Mouse (Mus musculus) heart, adult 2 months (tissue): Measurements from ENCODE around the gene Det1. TPM values are rescaled to one million over a fixed set of nuclear protein-coding genes. Genes with fewer than 3 reads are reported as not detected.

Experiments
- DNase-seq, 2 experiments: peaks; one replicate each; pipeline ENCODE4 v3.0.0; 2021
- H3K27ac ChIP-seq: fragments of 200-600 bp; 2 replicates; pipeline ENCODE4 v1.8.1; 2022
- H3K27me3 ChIP-seq: fragments of 200-500 bp; 2 replicates; pipeline ENCODE4 v1.6.1; 2012; ENCODE audit warnings: mild to moderate bottlenecking, low read length, inconsistent platforms, mixed read lengths; ENCODE audit not compliant: control insufficient read depth, insufficient read depth
- H3K36me3 ChIP-seq: fragments of 200-500 bp; 2 replicates; pipeline ENCODE4 v1.6.1; 2012; ENCODE audit warnings: low read length, inconsistent platforms; ENCODE audit not compliant: control insufficient read depth, insufficient read depth
- H3K4me1 ChIP-seq: fragments of 200-500 bp; 2 replicates; pipeline ENCODE4 v1.6.1; 2011; ENCODE audit warnings: low read length; ENCODE audit not compliant: control insufficient read depth, insufficient read depth
- H3K4me3 ChIP-seq: fragments of 200-600 bp; 2 replicates; pipeline ENCODE4 v1.8.1; 2022
- H3K79me2 ChIP-seq: fragments of 200-500 bp; replicated peaks from 2 replicates; pipeline ENCODE4 v1.6.1; 2012; ENCODE audit warnings: mild to moderate bottlenecking, inconsistent platforms, low read length, moderate library complexity, mixed read lengths; ENCODE audit not compliant: control insufficient read depth, insufficient read depth
- H3K9ac ChIP-seq: fragments of 200-500 bp; 2 replicates; pipeline ENCODE4 v1.6.1; 2012; ENCODE audit warnings: low read depth, mild to moderate bottlenecking, control low read depth, inconsistent platforms, low read length, mixed read lengths
- CTCF ChIP-seq: fragments of 200-600 bp; IDR thresholded peaks from 2 replicates; pipeline ENCODE4 v1.8.1; 2022; ENCODE audit warnings: antibody characterized with exemption, mild to moderate bottlenecking, moderate library complexity
- EP300 ChIP-seq: fragments of 200-500 bp; IDR thresholded peaks from 2 replicates; pipeline ENCODE4 v1.6.1; 2011; ENCODE audit warnings: low read depth, low read length, control low read depth; ENCODE audit not compliant: insufficient read depth
- POLR2A ChIP-seq: fragments of 200-500 bp; IDR thresholded peaks from 2 replicates; pipeline ENCODE4 v1.6.1; 2011; ENCODE audit warnings: mild to moderate bottlenecking, low read depth, low read length, control low read depth; ENCODE audit not compliant: insufficient read depth
- WGBS: fragments of 180-500 bp; shearing (Covaris S2); methylation state at CpG from one replicate; pipeline ENCODE4 v1.1.7; 2018; 5-methylcytosine and 5-hydroxymethylcytosine counted together
- intact Hi-C: fragments of 180-260 bp; cut with DNase I; formaldehyde crosslinking; loops from one replicate; pipeline ENCODE4 v1.15.1; 2025
- polyA plus RNA-seq: library from polyadenylated mRNA; depleted of rRNA; stranded (reverse); fragments of >200 nt; gene quantifications from 2 replicates; pipeline ENCODE4 v1.2.3, GENCODE M21; 2012
- total RNA-seq, 2 experiments: library from RNA; stranded (reverse); gene quantifications; 2 replicates each; pipeline ENCODE4 v1.2.3; 2021

The Det1 gene
- total and polyA plus RNA-seq, 3 experiments, result 13.2 to 14.6 (median 13.8) TPM

DNA sequence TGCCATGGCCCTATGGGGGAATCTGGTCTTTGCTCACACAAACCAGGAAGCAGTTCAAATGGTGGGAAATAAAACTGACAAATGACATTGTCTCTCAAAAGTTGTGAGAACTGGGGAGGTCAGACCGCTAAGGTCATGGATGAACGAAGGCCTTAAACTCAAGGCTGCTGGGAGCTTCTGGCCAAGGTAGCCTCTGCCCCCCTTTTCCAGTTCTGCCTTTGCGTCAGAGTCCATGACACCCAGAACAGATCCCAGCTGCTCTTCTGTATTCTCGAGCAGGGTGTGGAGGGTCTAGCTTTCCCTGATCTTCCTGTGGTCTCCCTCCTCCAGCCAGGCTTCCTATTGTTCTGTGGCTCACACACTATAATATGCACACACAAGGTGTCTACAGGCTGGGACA, 39.9 kb downstream of the Det1 start:
- H3K4me3 ChIP-seq, result no peak overlapping the region
- H3K27me3 ChIP-seq, result no peaks in the 10 kb centered on the region
- TF ChIP-seq POLR2A, result no peak
- WGBS, result 62% methylated on average over 4 of the region's 4 CpGs
- H3K36me3 ChIP-seq, result no peaks in the 10 kb centered on the region
- intact Hi-C loops, result no loop called here
- no peak for DNase-seq
- no peak overlapping the region for H3K27ac ChIP-seq
- no peak overlapping the region for H3K9ac ChIP-seq
- H3K79me2 ChIP-seq, result no peaks in the 10 kb centered on the region
- no peaks in the 10 kb centered on the region for H3K4me1 ChIP-seq

DNA sequence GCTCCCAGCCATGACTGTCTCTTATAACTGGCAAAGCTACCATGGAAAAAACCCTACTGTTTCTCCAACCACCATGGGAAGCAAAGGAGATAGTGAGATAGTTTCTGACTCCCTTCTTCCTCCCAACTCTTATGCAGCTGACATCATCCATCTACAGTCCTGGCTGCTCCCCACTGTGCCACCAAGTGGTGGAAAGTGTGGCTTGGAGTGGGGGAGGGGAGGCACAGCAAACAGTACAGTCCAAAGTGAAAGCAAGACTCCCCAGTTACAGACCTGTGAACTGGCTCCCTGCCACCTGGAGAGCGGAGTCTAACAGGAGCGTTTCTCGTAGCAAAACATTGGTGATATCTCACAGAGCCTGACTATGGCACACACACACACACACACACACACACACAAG, 43.2 kb downstream of the Det1 start:
- TF ChIP-seq POLR2A (no peak), EP300 (no peak), CTCF (no peak)
- no peaks in the 10 kb centered on the region for H3K36me3 ChIP-seq
- no peak overlapping the region for H3K4me3 ChIP-seq
- no peaks in the 10 kb centered on the region for H3K27me3 ChIP-seq
- no peak overlapping the region for H3K9ac ChIP-seq
- no peaks in the 10 kb centered on the region for H3K79me2 ChIP-seq
- no peak for DNase-seq
- WGBS, result 53% methylated on average over 3 of the region's 3 CpGs
- H3K27ac ChIP-seq, result no peak overlapping the region
- intact Hi-C loops, result no loop called here
- H3K4me1 ChIP-seq, result no peaks in the 10 kb centered on the region

DNA sequence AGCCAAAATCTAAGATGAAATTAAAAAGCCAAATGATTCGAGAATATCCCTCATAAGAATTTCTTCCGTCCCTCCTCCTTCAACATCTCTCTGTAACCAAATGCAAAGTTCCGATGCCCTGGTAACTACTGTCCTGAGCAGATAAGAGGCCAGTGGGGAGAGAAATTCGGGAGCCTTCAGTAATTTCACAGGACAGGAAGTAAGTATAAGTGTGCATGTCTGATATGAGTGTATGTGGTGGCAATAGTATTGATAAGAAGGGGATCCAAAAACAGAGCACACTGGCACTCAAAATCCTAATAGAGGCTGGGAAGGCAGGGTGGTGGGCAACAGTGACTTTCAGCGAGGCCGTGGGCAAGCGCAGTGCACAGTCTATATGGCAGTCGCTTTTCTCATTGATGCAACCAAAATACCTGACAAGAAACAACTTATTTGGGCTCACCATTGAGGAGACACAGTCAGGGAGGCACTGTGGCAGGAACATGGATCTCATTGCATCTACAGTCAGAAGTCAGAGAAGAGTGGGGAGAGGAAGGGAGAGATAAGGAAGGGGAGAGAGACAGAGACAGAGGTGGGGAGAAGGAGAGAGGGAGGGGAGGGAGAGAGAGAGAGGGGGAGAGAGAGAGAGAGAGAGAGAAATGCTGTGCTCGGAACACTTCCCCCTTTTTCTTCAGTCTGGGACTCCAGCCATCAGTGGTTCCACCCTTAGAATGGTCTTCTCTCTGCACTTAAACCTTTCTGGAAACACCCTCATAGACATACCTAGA, 47.1 kb downstream of the Det1 start:
- 55% methylated on average over 9 of the region's 9 CpGs for WGBS
- Histone ChIP-seq H3K79me2 (no peaks in the 10 kb centered on the region), H3K4me3 (no peak overlapping the region), H3K27me3 (no peaks in the 10 kb centered on the region), H3K4me1 (peaks cover 6% of the 10 kb centered on the region), H3K27ac (no peak overlapping the region), H3K36me3 (no peaks in the 10 kb centered on the region), H3K9ac (no peak overlapping the region)
- TF ChIP-seq CTCF, result no peak
- TF ChIP-seq POLR2A, result no peak
- TF ChIP-seq EP300, result no peak
- no peak for DNase-seq
- intact Hi-C loops, result no loop called here

DNA sequence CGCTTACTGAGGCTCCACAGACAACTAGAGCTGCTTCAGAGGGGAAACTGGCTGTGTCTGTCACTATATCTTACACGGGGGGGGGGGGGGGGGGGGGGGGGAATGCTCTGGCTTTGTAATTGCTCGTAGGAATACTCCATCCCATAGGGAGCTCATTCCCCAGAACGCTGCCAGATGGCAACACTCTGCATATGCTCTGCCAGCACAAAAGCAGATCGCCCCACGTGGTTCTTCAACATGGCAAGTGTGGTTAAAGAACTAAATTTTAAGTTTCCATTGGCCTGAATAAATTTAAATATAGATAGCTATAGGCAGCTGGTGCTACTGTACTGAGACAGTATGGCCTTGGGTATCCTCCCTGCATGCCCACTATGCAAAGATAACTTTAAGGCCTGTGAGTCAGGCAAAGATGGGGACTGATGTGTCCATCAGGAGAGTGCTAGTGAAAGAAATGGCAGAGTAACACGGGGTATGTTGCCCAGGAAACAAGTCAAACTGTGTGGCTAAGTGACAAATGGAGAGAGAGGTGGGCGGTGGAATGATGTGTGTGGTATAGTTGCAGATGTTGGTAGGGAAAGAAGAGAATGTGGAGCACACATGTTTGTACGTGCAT, 49.1 kb downstream of the Det1 start:
- 46% methylated on average over 9 of the region's 9 CpGs for WGBS
- intact Hi-C loops, result no loop called here
- TF ChIP-seq CTCF (no peak), EP300 (no peak), POLR2A (no peak)
- Histone ChIP-seq H3K9ac (no peak overlapping the region), H3K79me2 (no peaks in the 10 kb centered on the region), H3K36me3 (no peaks in the 10 kb centered on the region), H3K27me3 (no peaks in the 10 kb centered on the region), H3K4me3 (no peak overlapping the region), H3K27ac (no peak overlapping the region), H3K4me1 (peaks cover 7% of the 10 kb centered on the region)
- DNase-seq, result no peak

DNA sequence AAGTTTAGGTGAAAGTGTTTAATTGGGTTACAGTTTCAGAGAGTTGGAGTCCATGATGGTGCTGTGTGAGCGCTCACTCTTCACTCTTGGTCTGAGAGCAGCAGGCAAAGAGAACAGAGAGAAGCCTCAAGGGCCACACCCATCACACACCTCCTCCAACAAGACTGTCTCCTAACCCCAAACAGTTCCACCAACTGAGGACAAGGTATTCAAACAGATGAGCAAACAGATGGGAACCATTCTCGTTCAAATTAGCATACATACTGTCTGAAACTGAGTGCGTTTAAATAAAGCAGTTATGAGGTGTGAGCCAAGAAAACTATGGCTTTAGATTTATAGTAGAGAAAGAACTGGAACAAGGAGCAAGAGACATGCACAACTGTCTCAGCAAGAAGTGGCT, 50.4 kb downstream of the Det1 start:
- 88% methylated on average over 3 of the region's 3 CpGs for WGBS

DNA sequence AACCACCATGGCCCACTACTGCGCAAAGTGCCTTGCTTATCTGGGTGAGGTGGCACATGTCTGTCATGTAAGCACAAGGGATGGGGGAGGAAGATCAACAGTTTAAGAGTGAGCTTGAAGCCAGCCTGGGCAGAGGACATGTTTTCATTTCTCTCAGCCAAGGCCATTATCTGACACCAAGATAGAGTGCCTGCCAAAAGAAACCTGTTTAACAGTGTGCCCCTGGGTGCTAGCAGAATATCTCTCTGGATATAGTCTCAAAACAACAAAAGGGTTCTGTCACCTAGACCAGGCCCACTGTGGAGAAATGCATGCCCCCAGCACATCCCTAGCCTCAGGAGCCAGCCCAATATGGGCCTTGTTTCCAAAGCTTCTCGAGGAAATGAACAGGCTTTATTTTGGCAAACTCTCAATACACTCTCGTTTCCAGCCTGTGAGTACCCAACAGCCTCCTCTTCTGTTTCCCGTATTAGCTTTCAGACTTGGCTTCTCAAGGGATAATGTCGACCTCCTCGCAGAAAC, 52.4 kb downstream of the Det1 start:
- Histone ChIP-seq H3K9ac (no peak overlapping the region; the same call in 1 of the 2 replicates), H3K27ac (peak overlapping the region; percentile 67), H3K27me3 (no peaks in the 10 kb centered on the region), H3K4me1 (peaks cover 7% of the 10 kb centered on the region), H3K4me3 (no peak overlapping the region), H3K36me3 (no peaks in the 10 kb centered on the region), H3K79me2 (no peaks in the 10 kb centered on the region)
- intact Hi-C loops, result loop anchor here (5.0 kb wide), 1 partner anchor 288 kb away; no protein-coding TSS in a partner anchor
- DNase-seq, result peak in 1 of 2 experiments; percentile 31
- TF ChIP-seq POLR2A (no peak), EP300 (0 out of 2 replicates have a peak, but pooled peaks have one; percentile 35)
- WGBS, result 19% methylated on average over 6 of the region's 6 CpGs

More for the DNA sequence above, 50.4 kb downstream of the Det1 start:
- H3K27me3 ChIP-seq, result no peaks in the 10 kb centered on the region
- no peaks in the 10 kb centered on the region for H3K79me2 ChIP-seq
- H3K4me3 ChIP-seq, result no peak overlapping the region
- peaks cover 7% of the 10 kb centered on the region for H3K4me1 ChIP-seq
- H3K27ac ChIP-seq, result no peak overlapping the region
- TF ChIP-seq EP300 (no peak), CTCF (no peak), POLR2A (no peak)
- H3K9ac ChIP-seq, result no peak overlapping the region
- H3K36me3 ChIP-seq, result no peaks in the 10 kb centered on the region
- no peak for DNase-seq
- intact Hi-C loops, result no loop called here
